Mouse (Mus musculus) brain, embryonic 18.5 days (tissue): ENCODE data around the gene Fam19a5.

ENCODE experiments used
- DNase-seq: peaks from one replicate; pipeline ENCODE4 v3.0.0-alpha.2; 2012; ENCODE audit warnings: low read depth, low spot score

The Fam19a5 gene

GRCm38 (mm10) chr15:87726657-87727236, 182.6 kb downstream of the Fam19a5 start:
- DNase-seq, result no peak

- no peak for DNase-seq
Measured at GRCm38 (mm10) chr15:87736345-87736744, 192.2 kb downstream of the Fam19a5 start.

GRCm38 (mm10) chr15:87755482-87755881, 211.4 kb downstream of the Fam19a5 start:
- DNase-seq, result no peak

GRCm38 (mm10) chr15:87765876-87766275, 221.8 kb downstream of the Fam19a5 start:
- DNase-seq, result no peak

- no peak for DNase-seq
Measured at GRCm38 (mm10) chr15:87773955-87774354, 229.9 kb downstream of the Fam19a5 start.

GRCm38 (mm10) chr15:87783331-87783730, 239.2 kb downstream of the Fam19a5 start:
- DNase-seq, result no peak

GRCm38 (mm10) chr15:87789671-87790070, 245.6 kb downstream of the Fam19a5 start:
- no peak for DNase-seq

- DNase-seq, result no peak
Measured at GRCm38 (mm10) chr15:87793661-87794060, 249.6 kb downstream of the Fam19a5 start.

GRCm38 (mm10) chr15:87796571-87796970, 252.5 kb downstream of the Fam19a5 start:
- no peak for DNase-seq
